Mouse (Mus musculus): ENCODE data around the gene Cntn1. TPM values are rescaled to one million over a fixed set of nuclear protein-coding genes. Genes with fewer than 3 reads are reported as not detected.
A peak's percentile ranks its signal among the peaks of the same experiment; 100 is the strongest.

The Cntn1 gene
- polyA plus RNA-seq, 1 experiment from 2014 or later: 2.1 TPM

GRCm38 (mm10) chr15:92085876-92086275 lies 34.9 kb downstream of the Cntn1 start:
- Histone ChIP-seq H3K9me3 (no peaks in the 10 kb centered on the region), H3K27ac (replicated peaks) (no peak overlapping the region), H3K27me3 (replicated peaks; ENCODE audit: low read depth, poor library complexity, severe bottlenecking) (no peaks in the 10 kb centered on the region), H3K4me1 (peaks cover 5% of the 10 kb centered on the region), H3K36me3 (replicated peaks) (no peaks in the 10 kb centered on the region), H3K4me3 (no peak overlapping the region)
- WGBS: 63% methylated on average over 1 of the region's 1 CpGs
- DNase-seq (ENCODE audit: low spot score): no peak

DNA sequence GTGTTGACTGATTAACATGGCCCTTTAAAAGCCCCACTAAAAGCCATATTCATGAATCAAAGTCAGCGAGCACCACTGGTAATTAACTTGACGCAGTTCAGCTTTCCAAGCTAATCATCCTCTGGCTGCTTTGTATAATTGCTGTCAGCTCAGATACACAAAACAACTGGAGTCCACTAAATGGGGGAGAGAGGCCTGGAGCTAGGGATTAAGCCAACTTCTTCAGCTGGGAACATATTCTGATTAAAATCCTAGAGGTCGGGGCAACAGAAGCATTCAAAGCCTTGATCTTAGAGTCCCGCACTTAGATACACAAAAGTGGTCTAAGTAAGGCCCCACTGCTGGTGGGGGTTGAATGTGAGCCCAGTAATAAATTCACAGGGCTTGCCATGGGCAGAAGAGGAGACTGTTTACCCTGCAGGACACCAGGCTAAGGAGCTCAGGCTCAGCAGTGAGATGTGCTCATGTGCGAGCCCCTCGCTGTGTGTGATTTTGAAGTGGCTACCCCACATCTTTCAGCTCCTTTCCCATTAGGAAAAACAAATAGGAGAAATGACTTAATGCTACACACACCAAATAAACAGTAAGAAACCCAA lies 36.8 kb downstream of the Cntn1 start:
- Histone ChIP-seq H3K36me3 (replicated peaks) (no peaks in the 10 kb centered on the region), H3K9me3 (no peaks in the 10 kb centered on the region), H3K4me3 (no peak overlapping the region), H3K27me3 (replicated peaks; ENCODE audit: low read depth, poor library complexity, severe bottlenecking) (no peaks in the 10 kb centered on the region), H3K4me1 (peaks cover 5% of the 10 kb centered on the region), H3K27ac (replicated peaks) (0 out of 2 replicates have a peak overlapping the region, but pooled peaks have one; percentile 15)
- 40% methylated on average over 6 of the region's 6 CpGs for WGBS
- peak; percentile 11 for DNase-seq (ENCODE audit: low spot score)

- Histone ChIP-seq H3K27ac (replicated peaks) (no peak overlapping the region), H3K27me3 (replicated peaks; ENCODE audit: low read depth, poor library complexity, severe bottlenecking) (no peaks in the 10 kb centered on the region), H3K4me3 (no peak overlapping the region), H3K4me1 (peaks cover 5% of the 10 kb centered on the region), H3K36me3 (replicated peaks) (no peaks in the 10 kb centered on the region), H3K9me3 (no peaks in the 10 kb centered on the region)
- WGBS: 90% methylated on average over 6 of the region's 6 CpGs
- DNase-seq (ENCODE audit: low spot score): no peak
Observed at GRCm38 (mm10) chr15:92090787-92091186, 39.8 kb downstream of the Cntn1 start.

DNA sequence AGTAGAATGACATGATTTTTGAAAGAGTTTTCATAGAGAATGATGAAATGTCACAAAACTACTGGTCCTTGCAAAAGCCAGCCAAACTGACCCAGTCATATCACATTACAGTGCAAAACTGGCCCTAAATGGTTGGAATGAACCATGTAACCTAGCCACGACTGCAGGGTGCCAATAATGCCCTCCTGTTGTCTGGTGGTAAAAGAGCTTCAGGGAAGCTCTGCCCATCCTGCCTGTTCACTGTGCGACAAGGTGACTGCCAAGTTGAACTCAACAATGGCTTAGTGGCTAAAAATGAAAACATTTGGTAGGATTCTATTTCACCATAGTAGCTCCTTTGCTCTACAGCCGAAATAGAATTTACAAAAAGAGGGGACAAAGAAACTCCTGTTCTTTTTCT lies 41.1 kb downstream of the Cntn1 start:
- Histone ChIP-seq H3K36me3 (replicated peaks) (no peaks in the 10 kb centered on the region), H3K27me3 (replicated peaks; ENCODE audit: low read depth, poor library complexity, severe bottlenecking) (no peaks in the 10 kb centered on the region), H3K4me1 (peaks cover 5% of the 10 kb centered on the region), H3K27ac (replicated peaks) (no peak overlapping the region), H3K4me3 (no peak overlapping the region), H3K9me3 (no peaks in the 10 kb centered on the region)
- DNase-seq (ENCODE audit: low spot score): no peak
- 73% methylated on average over 3 of the region's 3 CpGs for WGBS

- H3K4me3 ChIP-seq: no peak overlapping the region
- H3K4me1 ChIP-seq: no peaks in the 10 kb centered on the region
- DNase-seq (ENCODE audit: low spot score): no peak
- no peak overlapping the region for H3K27ac ChIP-seq (replicated peaks)
- H3K36me3 ChIP-seq (replicated peaks): no peaks in the 10 kb centered on the region
- 53% methylated on average over 5 of the region's 5 CpGs for WGBS
- no peaks in the 10 kb centered on the region for H3K27me3 ChIP-seq (replicated peaks; ENCODE audit: low read depth, poor library complexity, severe bottlenecking)
- no peaks in the 10 kb centered on the region for H3K9me3 ChIP-seq
Observed at GRCm38 (mm10) chr15:92099410-92100174, 48.6 kb downstream of the Cntn1 start.

GRCm38 (mm10) chr15:92101956-92102355 lies 51.0 kb downstream of the Cntn1 start:
- Histone ChIP-seq H3K27me3 (replicated peaks; ENCODE audit: low read depth, poor library complexity, severe bottlenecking) (no peaks in the 10 kb centered on the region), H3K27ac (replicated peaks) (no peak overlapping the region), H3K36me3 (replicated peaks) (no peaks in the 10 kb centered on the region), H3K4me3 (no peak overlapping the region), H3K4me1 (no peaks in the 10 kb centered on the region), H3K9me3 (no peaks in the 10 kb centered on the region)
- WGBS: 87% methylated on average over 9 of the region's 9 CpGs
- DNase-seq (ENCODE audit: low spot score): no peak

GRCm38 (mm10) chr15:92112455-92112854 lies 61.5 kb downstream of the Cntn1 start:
- no peaks in the 10 kb centered on the region for H3K27me3 ChIP-seq (replicated peaks; ENCODE audit: low read depth, poor library complexity, severe bottlenecking)
- no peak overlapping the region for H3K4me3 ChIP-seq
- H3K9me3 ChIP-seq: no peaks in the 10 kb centered on the region
- peaks cover 14% of the 10 kb centered on the region for H3K4me1 ChIP-seq
- no peaks in the 10 kb centered on the region for H3K36me3 ChIP-seq (replicated peaks)
- H3K27ac ChIP-seq (replicated peaks): peak overlapping the region; percentile 14; the same call in 1 of the 2 replicates
- DNase-seq (ENCODE audit: low spot score): no peak

DNA sequence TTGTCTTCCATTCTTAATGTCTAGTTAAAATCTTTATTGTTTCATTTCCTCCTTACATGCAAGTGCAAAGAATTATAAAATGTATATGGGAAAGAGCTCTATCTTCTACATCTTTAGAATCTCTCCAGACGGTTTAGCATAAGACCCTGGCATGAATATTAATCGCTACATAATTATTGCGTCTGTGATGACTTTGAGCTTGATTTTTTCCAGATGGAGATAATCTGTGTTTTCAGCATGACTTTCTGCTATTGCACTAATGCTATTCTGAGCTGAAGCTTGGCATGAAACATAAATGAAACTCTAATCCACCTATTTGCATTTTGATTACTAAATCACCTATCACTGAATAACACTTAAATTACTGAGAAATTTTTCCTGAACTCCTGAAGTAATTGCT lies 82.0 kb downstream of the Cntn1 start:
- H3K4me1 ChIP-seq: no peaks in the 10 kb centered on the region
- no peak overlapping the region for H3K27ac ChIP-seq (replicated peaks)
- no peaks in the 10 kb centered on the region for H3K9me3 ChIP-seq
- no peaks in the 10 kb centered on the region for H3K27me3 ChIP-seq (replicated peaks; ENCODE audit: low read depth, poor library complexity, severe bottlenecking)
- no peak overlapping the region for H3K4me3 ChIP-seq
- H3K36me3 ChIP-seq (replicated peaks): no peaks in the 10 kb centered on the region
- DNase-seq (ENCODE audit: low spot score): no peak
- 83% methylated on average over 3 of the region's 3 CpGs for WGBS

- Histone ChIP-seq H3K36me3 (replicated peaks) (no peaks in the 10 kb centered on the region), H3K27me3 (replicated peaks; ENCODE audit: low read depth, poor library complexity, severe bottlenecking) (no peaks in the 10 kb centered on the region), H3K9me3 (no peaks in the 10 kb centered on the region), H3K4me1 (no peaks in the 10 kb centered on the region), H3K4me3 (no peak overlapping the region), H3K27ac (replicated peaks) (no peak overlapping the region)
- WGBS: 84% methylated on average over 9 of the region's 9 CpGs
- DNase-seq (ENCODE audit: low spot score): no peak
Observed at GRCm38 (mm10) chr15:92134254-92134653, 83.3 kb downstream of the Cntn1 start.

DNA sequence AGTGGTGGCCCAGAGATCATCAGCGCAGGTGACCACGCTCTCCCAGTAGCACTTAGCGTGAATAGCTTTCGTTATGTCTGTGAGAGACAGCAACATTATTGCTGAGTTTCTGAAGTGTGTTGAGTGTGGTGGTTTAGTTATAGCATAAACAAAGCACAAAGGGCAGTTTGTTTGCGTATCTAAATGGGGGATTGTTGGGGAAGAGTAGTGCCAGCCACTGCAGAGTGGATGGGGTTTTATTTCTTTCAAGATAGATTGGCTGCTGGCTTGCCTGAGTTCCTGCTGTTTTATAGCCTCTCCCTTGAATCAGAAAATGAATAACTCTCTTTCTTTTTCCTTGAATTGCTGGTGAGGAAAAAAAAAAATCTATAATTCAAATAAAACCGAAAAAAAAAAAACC lies 86.1 kb downstream of the Cntn1 start:
- Histone ChIP-seq H3K36me3 (replicated peaks) (no peaks in the 10 kb centered on the region), H3K27me3 (replicated peaks; ENCODE audit: low read depth, poor library complexity, severe bottlenecking) (no peaks in the 10 kb centered on the region), H3K27ac (replicated peaks) (no peak overlapping the region), H3K4me3 (no peak overlapping the region), H3K9me3 (no peaks in the 10 kb centered on the region), H3K4me1 (no peaks in the 10 kb centered on the region)
- DNase-seq (ENCODE audit: low spot score): no peak
- 74% methylated on average over 6 of the region's 6 CpGs for WGBS

- Histone ChIP-seq H3K27me3 (replicated peaks; ENCODE audit: low read depth, poor library complexity, severe bottlenecking) (no peaks in the 10 kb centered on the region), H3K36me3 (replicated peaks) (no peaks in the 10 kb centered on the region), H3K27ac (replicated peaks) (no peak overlapping the region), H3K9me3 (no peaks in the 10 kb centered on the region), H3K4me3 (no peak overlapping the region), H3K4me1 (no peaks in the 10 kb centered on the region)
- 82% methylated on average over 4 of the region's 4 CpGs for WGBS
- no peak for DNase-seq (ENCODE audit: low spot score)
Observed at GRCm38 (mm10) chr15:92141972-92142371, 91.0 kb downstream of the Cntn1 start.

- H3K4me1 ChIP-seq: no peaks in the 10 kb centered on the region
- no peaks in the 10 kb centered on the region for H3K27me3 ChIP-seq (replicated peaks; ENCODE audit: low read depth, poor library complexity, severe bottlenecking)
- WGBS: 62% methylated on average over 2 of the region's 2 CpGs
- H3K9me3 ChIP-seq: no peaks in the 10 kb centered on the region
- no peak overlapping the region for H3K27ac ChIP-seq (replicated peaks)
- no peak for DNase-seq (ENCODE audit: low spot score)
- H3K4me3 ChIP-seq: no peak overlapping the region
- no peaks in the 10 kb centered on the region for H3K36me3 ChIP-seq (replicated peaks)
Observed at GRCm38 (mm10) chr15:92154921-92155320, 104.0 kb downstream of the Cntn1 start.

DNA sequence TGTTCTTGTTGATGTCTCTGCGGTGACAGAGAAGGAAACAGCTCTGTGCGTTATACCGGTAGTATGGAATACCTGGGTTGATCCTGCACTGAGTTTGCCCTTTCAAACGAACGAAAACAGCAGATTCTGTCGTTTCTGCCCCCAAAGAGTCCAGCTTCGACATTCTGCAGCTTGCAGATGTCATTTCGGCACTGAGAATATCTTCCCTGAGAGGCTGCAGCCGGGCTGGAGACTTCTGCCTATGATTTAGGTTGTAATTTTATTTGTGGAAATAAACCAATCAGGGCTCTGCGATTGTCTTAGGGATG lies 109.8 kb downstream of the Cntn1 start:
- Histone ChIP-seq H3K27me3 (replicated peaks; ENCODE audit: low read depth, poor library complexity, severe bottlenecking) (no peaks in the 10 kb centered on the region), H3K4me3 (no peak overlapping the region), H3K36me3 (replicated peaks) (no peaks in the 10 kb centered on the region), H3K27ac (replicated peaks) (no peak overlapping the region), H3K4me1 (peaks cover 9% of the 10 kb centered on the region; the same call in 1 of the 2 replicates), H3K9me3 (no peaks in the 10 kb centered on the region)
- WGBS: 74% methylated on average over 10 of the region's 10 CpGs
- DNase-seq (ENCODE audit: low spot score): no peak

Data from embryonic facial prominence, embryonic 10.5 days (tissue).